Comparison of ENCODE assay signal across 8 mouse cellular contexts in genomic region chr7:80216566-80216965, GRCm38 (mm10). TPM values are rescaled to one million over a fixed set of nuclear protein-coding genes. Genes with fewer than 3 reads are reported as not detected.
DNase-seq lines count a peak whose midpoint lies in the region; ATAC-seq and TF ChIP-seq lines count a peak whose summit lies in the region.

No protein-coding gene starts in this region.

- H3K79me2 ChIP-seq in liver, adult 2 months (ENCODE audit: control insufficient read depth, insufficient read depth, low read length) = no peaks in the 10 kb centered on the region

- DNase-seq in cerebellum, adult 9-11 months = no peak
- DNase-seq in liver, adult 2 months (ENCODE audit: extremely low read depth, low read depth, low spot score) = peak; percentile 40
- peak; percentile 60 to 74 for DNase-seq in heart, postnatal 14 days

- peak; percentile 53; the same call in 1 of the 2 replicates for ATAC-seq in cerebellum, adult (ENCODE audit: insufficient number of reproducible peaks, low FRiP score, low TSS enrichment)
- ATAC-seq in liver, embryonic 12.5 days = no peak
- ATAC-seq in lung, embryonic 15.5 days (ENCODE audit: borderline replicate concordance, extremely low read depth, low FRiP score, low TSS enrichment) = 0 out of 2 replicates have a peak, but pooled peaks have one; percentile 38
- no peak for ATAC-seq in megakaryocyte-erythroid progenitor cell, adult 5-6 weeks (replicated peaks; ENCODE audit: low FRiP score, low TSS enrichment, poor library complexity, severe bottlenecking)
- no peak for ATAC-seq in intestine, embryonic 15.5 days

- H3K4me3 ChIP-seq in liver, adult 2 months (ENCODE audit: insufficient read depth, low read depth, low read length) = no peak overlapping the region
- no peak overlapping the region for H3K4me3 ChIP-seq in liver, embryonic 12.5 days
- no peak overlapping the region for H3K4me3 ChIP-seq in lung, embryonic 15.5 days
- no peak overlapping the region for H3K4me3 ChIP-seq in intestine, embryonic 15.5 days (replicated peaks)

- peak; percentile 21; the same call in 1 of the 2 replicates for TF ChIP-seq CTCF in liver, adult 2 months (IDR thresholded peaks at IDR 0.05; ENCODE audit: low read depth, low read length)

- H3K9ac ChIP-seq in liver, adult 2 months (ENCODE audit: low read depth, low read length) = no peak overlapping the region
- no peak overlapping the region for H3K9ac ChIP-seq in liver, embryonic 12.5 days
- no peak overlapping the region for H3K9ac ChIP-seq in lung, embryonic 15.5 days
- H3K9ac ChIP-seq in intestine, embryonic 15.5 days = no peak overlapping the region

- H3K36me3 ChIP-seq in liver, adult 2 months (ENCODE audit: control insufficient read depth, insufficient read depth, low read length) = peaks cover 14% of the 10 kb centered on the region; the same call in 1 of the 2 replicates
- H3K36me3 ChIP-seq in liver, embryonic 12.5 days = peaks cover 99% of the 10 kb centered on the region
- H3K36me3 ChIP-seq in lung, embryonic 15.5 days = peaks cover 60% of the 10 kb centered on the region
- peaks cover 51% of the 10 kb centered on the region for H3K36me3 ChIP-seq in intestine, embryonic 15.5 days

- no peak for TF ChIP-seq POLR2A in liver, adult 2 months (IDR thresholded peaks at IDR 0.05; ENCODE audit: extremely low read depth, insufficient read depth, low read length)

- H3K9me3 ChIP-seq in liver, embryonic 12.5 days (replicated peaks) = no peaks in the 10 kb centered on the region
- no peaks in the 10 kb centered on the region for H3K9me3 ChIP-seq in lung, embryonic 15.5 days
- H3K9me3 ChIP-seq in intestine, embryonic 15.5 days = no peaks in the 10 kb centered on the region

- no peaks in the 10 kb centered on the region for H3K27me3 ChIP-seq in liver, adult 2 months (ENCODE audit: control insufficient read depth, insufficient read depth, low read length)
- H3K27me3 ChIP-seq in liver, embryonic 12.5 days (replicated peaks) = no peaks in the 10 kb centered on the region
- no peaks in the 10 kb centered on the region for H3K27me3 ChIP-seq in lung, embryonic 15.5 days
- H3K27me3 ChIP-seq in intestine, embryonic 15.5 days (replicated peaks) = no peaks in the 10 kb centered on the region

- H3K27ac ChIP-seq in liver, adult 2 months (replicated peaks; ENCODE audit: insufficient read depth, low read depth, low read length) = no peak overlapping the region
- no peak overlapping the region for H3K27ac ChIP-seq in liver, embryonic 12.5 days
- H3K27ac ChIP-seq in lung, embryonic 15.5 days = no peak overlapping the region
- H3K27ac ChIP-seq in intestine, embryonic 15.5 days = no peak overlapping the region

- 53% methylated on average over 8 of the region's 8 CpGs for WGBS in liver, adult 2 months
- 79% methylated on average over 8 of the region's 8 CpGs for WGBS in liver, embryonic 12.5 days (ENCODE audit: insufficient replicate concordance)
- 75% methylated on average over 8 of the region's 8 CpGs for WGBS in lung, embryonic 15.5 days
- WGBS in intestine, embryonic 15.5 days = 78% methylated on average over 8 of the region's 8 CpGs

- H3K4me1 ChIP-seq in liver, adult 2 months (ENCODE audit: control insufficient read depth, insufficient read depth, low read length) = no peaks in the 10 kb centered on the region
- peaks cover 40% of the 10 kb centered on the region for H3K4me1 ChIP-seq in liver, embryonic 12.5 days
- 0 out of 2 replicates have a peak, but pooled peaks cover 2% of the 10 kb centered on the region for H3K4me1 ChIP-seq in lung, embryonic 15.5 days
- H3K4me1 ChIP-seq in intestine, embryonic 15.5 days (replicated peaks) = 0 out of 2 replicates have a peak, but pooled peaks cover 2% of the 10 kb centered on the region

- intact Hi-C loops in heart, postnatal 14 days (cut with DNase I) = loop anchor here (5.0 to 10.0 kb wide), 2 partner anchors 59 to 192 kb away; partner anchors contain the start of gene Zfp710

- H3K4me2 ChIP-seq in liver, embryonic 12.5 days = no peak overlapping the region
- H3K4me2 ChIP-seq in lung, embryonic 15.5 days = no peak overlapping the region
- H3K4me2 ChIP-seq in intestine, embryonic 15.5 days (replicated peaks) = no peak overlapping the region

RNA-seq across cellular contexts. Expression of gene Cib1, which starts 16.0 kb away (rescaled TPM):
- 51.7 and 62.5 TPM in 2 replicates for total RNA-seq in liver, adult 2 months (2014; rRNA removed)
- polyA plus RNA-seq in liver, adult 2 months (2012; rRNA removed) = 108 and 114 TPM in 2 replicates
- 97.5 and 99.2 TPM in 2 replicates for polyA plus RNA-seq in liver, embryonic 12.5 days (2016; fragmentation: Nextera tagmentation; extraction: Ambion mirVana)
- 10 to 100 TPM; 18.1 to 22.5 TPM for total RNA-seq in heart, postnatal 14 days (2021)
- polyA plus RNA-seq in lung, embryonic 15.5 days (2015; fragmentation: Nextera tagmentation; extraction: Ambion mirVana) = 79.1 and 90.8 TPM in 2 replicates
- total RNA-seq in megakaryocyte-erythroid progenitor cell, adult 5-6 weeks (2014; fragmentation: Nextera tagmentation) = 65.7 and 67.1 TPM in 2 replicates
- 28.8 and 42.4 TPM in 2 replicates for total RNA-seq in megakaryocyte-erythroid progenitor cell, adult 5-6 weeks (2017)
- 199 and 237 TPM in 2 replicates for polyA plus RNA-seq in intestine, embryonic 15.5 days (2015; fragmentation: Nextera tagmentation; extraction: Ambion mirVana)

RNA-seq across cellular contexts. Expression of gene Gdpgp1, which starts 16.1 kb away (rescaled TPM):
- 1.2 and 1.9 TPM in 2 replicates for total RNA-seq in liver, adult 2 months (2014; rRNA removed)
- 2.1 and 2.2 TPM in 2 replicates for polyA plus RNA-seq in liver, adult 2 months (2012; rRNA removed)
- 3.9 and 4.4 TPM in 2 replicates for polyA plus RNA-seq in liver, embryonic 12.5 days (2016; fragmentation: Nextera tagmentation; extraction: Ambion mirVana)
- 1 to 10 TPM; 1.9 TPM for total RNA-seq in heart, postnatal 14 days (2021)
- 3.0 and 4.0 TPM in 2 replicates for polyA plus RNA-seq in lung, embryonic 15.5 days (2015; fragmentation: Nextera tagmentation; extraction: Ambion mirVana)
- 8.2 and 9.7 TPM in 2 replicates for total RNA-seq in megakaryocyte-erythroid progenitor cell, adult 5-6 weeks (2014; fragmentation: Nextera tagmentation)
- total RNA-seq in megakaryocyte-erythroid progenitor cell, adult 5-6 weeks (2017) = 2.7 and 4.7 TPM in 2 replicates
- 6.5 and 6.6 TPM in 2 replicates for polyA plus RNA-seq in intestine, embryonic 15.5 days (2015; fragmentation: Nextera tagmentation; extraction: Ambion mirVana)

RNA-seq across cellular contexts. Expression of gene Ttll13, which starts 29.6 kb away (rescaled TPM):
- 0.40 and 0.46 TPM in 2 replicates for total RNA-seq in liver, adult 2 months (2014; rRNA removed)
- polyA plus RNA-seq in liver, adult 2 months (2012; rRNA removed) = 0.57 and 0.95 TPM in 2 replicates
- polyA plus RNA-seq in liver, embryonic 12.5 days (2016; fragmentation: Nextera tagmentation; extraction: Ambion mirVana) = 0.61 and 1.0 TPM in 2 replicates
- under 1 TPM; 0.46 to 0.55 TPM for total RNA-seq in heart, postnatal 14 days (2021)
- 0.73 and 0.93 TPM in 2 replicates for polyA plus RNA-seq in lung, embryonic 15.5 days (2015; fragmentation: Nextera tagmentation; extraction: Ambion mirVana)
- total RNA-seq in megakaryocyte-erythroid progenitor cell, adult 5-6 weeks (2014; fragmentation: Nextera tagmentation) = not detected in 2 replicates
- 0.11 and 1.9 TPM in 2 replicates for total RNA-seq in megakaryocyte-erythroid progenitor cell, adult 5-6 weeks (2017)
- 0.96 and 1.3 TPM in 2 replicates for polyA plus RNA-seq in intestine, embryonic 15.5 days (2015; fragmentation: Nextera tagmentation; extraction: Ambion mirVana)

RNA-seq across cellular contexts. Expression of gene Sema4b, which starts 29.9 kb away (rescaled TPM):
- total RNA-seq in liver, adult 2 months (2014; rRNA removed) = 3.7 and 5.4 TPM in 2 replicates
- polyA plus RNA-seq in liver, adult 2 months (2012; rRNA removed) = 4.0 and 4.4 TPM in 2 replicates
- 16.9 and 17.9 TPM in 2 replicates for polyA plus RNA-seq in liver, embryonic 12.5 days (2016; fragmentation: Nextera tagmentation; extraction: Ambion mirVana)
- 10 to 100 TPM; 12.9 to 13.4 TPM for total RNA-seq in heart, postnatal 14 days (2021)
- 13.7 and 14.9 TPM in 2 replicates for polyA plus RNA-seq in lung, embryonic 15.5 days (2015; fragmentation: Nextera tagmentation; extraction: Ambion mirVana)
- 8.3 and 13.4 TPM in 2 replicates for total RNA-seq in megakaryocyte-erythroid progenitor cell, adult 5-6 weeks (2014; fragmentation: Nextera tagmentation)
- 3.2 and 3.4 TPM in 2 replicates for total RNA-seq in megakaryocyte-erythroid progenitor cell, adult 5-6 weeks (2017)
- polyA plus RNA-seq in intestine, embryonic 15.5 days (2015; fragmentation: Nextera tagmentation; extraction: Ambion mirVana) = 16.8 and 16.9 TPM in 2 replicates

RNA-seq across cellular contexts. Expression of gene Ngrn, which starts 44.4 kb away (rescaled TPM):
- total RNA-seq in liver, adult 2 months (2014; rRNA removed) = 25.2 and 29.7 TPM in 2 replicates
- polyA plus RNA-seq in liver, adult 2 months (2012; rRNA removed) = 15.5 and 16.8 TPM in 2 replicates
- polyA plus RNA-seq in liver, embryonic 12.5 days (2016; fragmentation: Nextera tagmentation; extraction: Ambion mirVana) = 42.0 and 45.6 TPM in 2 replicates
- 10 to 100 TPM; 25.2 to 25.6 TPM for total RNA-seq in heart, postnatal 14 days (2021)
- 44.6 and 45.7 TPM in 2 replicates for polyA plus RNA-seq in lung, embryonic 15.5 days (2015; fragmentation: Nextera tagmentation; extraction: Ambion mirVana)
- total RNA-seq in megakaryocyte-erythroid progenitor cell, adult 5-6 weeks (2014; fragmentation: Nextera tagmentation) = 24.4 and 37.7 TPM in 2 replicates
- 18.8 and 25.7 TPM in 2 replicates for total RNA-seq in megakaryocyte-erythroid progenitor cell, adult 5-6 weeks (2017)
- polyA plus RNA-seq in intestine, embryonic 15.5 days (2015; fragmentation: Nextera tagmentation; extraction: Ambion mirVana) = 51.3 and 52.8 TPM in 2 replicates

Comparison
In these comparisons a context has a peak if more than half of its experiments do, and no peak if none do; other contexts are left out.
1. ATAC-seq: peak in cerebellum, adult (single experiment) and lung, embryonic 15.5 days (single experiment); none in liver, embryonic 12.5 days (single experiment), megakaryocyte-erythroid progenitor cell, adult 5-6 weeks (single experiment) and intestine, embryonic 15.5 days (single experiment).